Mouse (Mus musculus) MEL (cell line): ENCODE results near the gene Mindy3. TPM values are rescaled to one million over a fixed set of nuclear protein-coding genes. Genes with fewer than 3 reads are reported as not detected.

ENCODE experiments used
- DNase-seq: peaks from one replicate; pipeline ENCODE4 v3.0.0; 2011; ENCODE audit warnings: low read depth, low spot score
- H3K27ac ChIP-seq: 2 replicates; pipeline ENCODE4 v1.5.1; 2012; ENCODE audit warnings: low read depth, mild to moderate bottlenecking, control low read depth, low read length, moderate library complexity; ENCODE audit not compliant: control insufficient read depth
- H3K27me3 ChIP-seq, 2 experiments: fragments of 150-350 bp in 1 of 2; sonication (generic) in 1 of 2; 2 replicates each; pipeline ENCODE4 v1.6.1; 2012; ENCODE audit warnings: low read length in 2 of 2, mild to moderate bottlenecking in 2 of 2, improper control_type of control experiment in 1 of 2, moderate library complexity in 1 of 2; ENCODE audit not compliant: insufficient read depth in 2 of 2, control insufficient read depth in 1 of 2
- H3K36me3 ChIP-seq, 2 experiments: 2 replicates each; pipeline ENCODE4 v1.6.1; 2012 to 2014; ENCODE audit warnings: low read length in 2 of 2, improper control_type of control experiment in 1 of 2, inconsistent platforms in 1 of 2, mild to moderate bottlenecking in 1 of 2; ENCODE audit not compliant: insufficient read depth in 2 of 2, control insufficient read depth in 1 of 2
- H3K4me1 ChIP-seq, 2 experiments: fragments of 150-350 bp in 1 of 2; sonication (generic) in 1 of 2; 2 replicates each; pipeline ENCODE4 v1.6.1; 2012; ENCODE audit warnings: low read length in 2 of 2, improper control_type of control experiment in 1 of 2, mild to moderate bottlenecking in 1 of 2; ENCODE audit not compliant: insufficient read depth in 2 of 2, control insufficient read depth in 1 of 2
- H3K4me3 ChIP-seq, 2 experiments: fragments of 150-350 bp in 1 of 2; sonication (generic) in 1 of 2; 2 replicates each; pipeline ENCODE4 v1.5.1; 2012; ENCODE audit warnings: low read depth in 2 of 2, low read length in 2 of 2, mild to moderate bottlenecking in 2 of 2, moderate library complexity in 2 of 2, control low read depth in 1 of 2, improper control_type of control experiment in 1 of 2; ENCODE audit not compliant: control insufficient read depth in 1 of 2, insufficient read depth in 1 of 2
- H3K79me2 ChIP-seq: 2 replicates; pipeline ENCODE4 v1.6.1; 2012; ENCODE audit warnings: mild to moderate bottlenecking, low read length, moderate library complexity; ENCODE audit not compliant: control insufficient read depth, poor library complexity, insufficient read depth
- H3K9ac ChIP-seq: 2 replicates; pipeline ENCODE4 v1.6.1; 2012; ENCODE audit warnings: low read depth, mild to moderate bottlenecking, control low read depth, low read length, moderate library complexity; ENCODE audit not compliant: control insufficient read depth, poor library complexity, severe bottlenecking
- H3K9me3 ChIP-seq: fragments of 150-350 bp; sonication (generic); replicated peaks from 2 replicates; pipeline ENCODE4 v1.6.1; 2012; ENCODE audit warnings: mild to moderate bottlenecking, low read length, improper control_type of control experiment, moderate library complexity; ENCODE audit not compliant: insufficient read depth
- BHLHE40 ChIP-seq: IDR thresholded peaks from 2 replicates; pipeline ENCODE4 v1.6.1; 2012; ENCODE audit warnings: low read depth, mild to moderate bottlenecking, inconsistent platforms, low read length, improper control_type of control experiment, borderline replicate concordance
- CHD1 ChIP-seq: IDR thresholded peaks from 2 replicates; pipeline ENCODE4 v1.6.1; 2012; ENCODE audit warnings: low read depth, mild to moderate bottlenecking, inconsistent platforms, low read length, improper control_type of control experiment
- CHD2 ChIP-seq: IDR thresholded peaks from 2 replicates; pipeline ENCODE4 v1.6.1; 2011; ENCODE audit warnings: low read length, improper control_type of control experiment
- ELF1 ChIP-seq: IDR thresholded peaks from 2 replicates; pipeline ENCODE4 v1.6.1; 2014; ENCODE audit warnings: low read depth, mild to moderate bottlenecking, inconsistent platforms, low read length, improper control_type of control experiment, moderate library complexity
- EP300 ChIP-seq, 2 experiments: IDR thresholded peaks; 2 replicates each; pipeline ENCODE4 v1.6.1; 2011; ENCODE audit warnings: improper control_type of control experiment in 2 of 2, low read length in 2 of 2, low read depth in 1 of 2, mild to moderate bottlenecking in 1 of 2
- ETS1 ChIP-seq: IDR thresholded peaks from 2 replicates; pipeline ENCODE4 v1.6.1; 2012; ENCODE audit warnings: low read depth, mild to moderate bottlenecking, inconsistent platforms, low read length, improper control_type of control experiment, moderate library complexity
- GATA1 ChIP-seq: IDR thresholded peaks from 2 replicates; pipeline ENCODE4 v1.6.1; 2011; ENCODE audit warnings: low read depth, low read length, improper control_type of control experiment
- HCFC1 ChIP-seq: IDR thresholded peaks from 2 replicates; pipeline ENCODE4 v1.6.1; 2012; ENCODE audit warnings: low read depth, mild to moderate bottlenecking, inconsistent platforms, low read length, improper control_type of control experiment, moderate library complexity
- KAT2A ChIP-seq: conservative IDR thresholded peaks from 2 replicates; pipeline ENCODE4 v1.6.1; 2012; ENCODE audit warnings: low read depth, low read length, improper control_type of control experiment, inconsistent platforms
- MAFK ChIP-seq: IDR thresholded peaks from 2 replicates; pipeline ENCODE4 v1.6.1; 2011; ENCODE audit warnings: low read depth, mild to moderate bottlenecking, low read length, improper control_type of control experiment, borderline replicate concordance
- MAX ChIP-seq: IDR thresholded peaks from 2 replicates; pipeline ENCODE4 v1.6.1; 2011; ENCODE audit warnings: low read length, improper control_type of control experiment
- MAZ ChIP-seq: IDR thresholded peaks from 2 replicates; pipeline ENCODE4 v1.6.1; 2012; ENCODE audit warnings: low read depth, mild to moderate bottlenecking, inconsistent platforms, low read length, improper control_type of control experiment
- MXI1 ChIP-seq: IDR thresholded peaks from 2 replicates; pipeline ENCODE4 v1.6.1; 2011; ENCODE audit warnings: mild to moderate bottlenecking, low read depth, low read length, improper control_type of control experiment
- MYC ChIP-seq: IDR thresholded peaks from 2 replicates; pipeline ENCODE4 v1.6.1; 2011; ENCODE audit warnings: low read depth, mild to moderate bottlenecking, low read length, improper control_type of control experiment, moderate library complexity
- NELFE ChIP-seq: IDR thresholded peaks from 2 replicates; pipeline ENCODE4 v1.6.1; 2011; ENCODE audit warnings: low read depth, low read length, improper control_type of control experiment
- NRF1 ChIP-seq: IDR thresholded peaks from 2 replicates; pipeline ENCODE4 v1.6.1; 2014; ENCODE audit warnings: low read depth, mild to moderate bottlenecking, inconsistent platforms, low read length, improper control_type of control experiment, moderate library complexity; ENCODE audit not compliant: poor library complexity, insufficient read depth, severe bottlenecking
- POLR2AphosphoS5 ChIP-seq: IDR thresholded peaks from 2 replicates; pipeline ENCODE4 v1.6.1; 2012; ENCODE audit warnings: low read depth, borderline replicate concordance, mild to moderate bottlenecking, inconsistent platforms, low read length, moderate library complexity, mixed read lengths
- RAD21 ChIP-seq: IDR thresholded peaks from 2 replicates; pipeline ENCODE4 v1.6.1; 2011; ENCODE audit warnings: mild to moderate bottlenecking, low read depth, low read length, improper control_type of control experiment
- RCOR1 ChIP-seq: IDR thresholded peaks from 2 replicates; pipeline ENCODE4 v1.6.1; 2012; ENCODE audit warnings: low read depth, mild to moderate bottlenecking, inconsistent platforms, low read length, improper control_type of control experiment
- SIN3A ChIP-seq: IDR thresholded peaks from 2 replicates; pipeline ENCODE4 v1.6.1; 2012; ENCODE audit warnings: low read length, improper control_type of control experiment, inconsistent platforms
- SMC3 ChIP-seq: IDR thresholded peaks from 2 replicates; pipeline ENCODE4 v1.6.1; 2011; ENCODE audit warnings: low read depth, low read length, improper control_type of control experiment
- TAL1 ChIP-seq: IDR thresholded peaks from 2 replicates; pipeline ENCODE4 v1.6.1; 2012; ENCODE audit warnings: mild to moderate bottlenecking, inconsistent platforms, low read length, moderate library complexity, mixed read lengths
- TCF12 ChIP-seq: IDR thresholded peaks from 2 replicates; pipeline ENCODE4 v1.6.1; 2014; ENCODE audit warnings: low read depth, mild to moderate bottlenecking, inconsistent platforms, low read length, improper control_type of control experiment, moderate library complexity
- USF1 ChIP-seq: IDR thresholded peaks from 2 replicates; pipeline ENCODE4 v1.6.1; 2014; ENCODE audit warnings: low read depth, mild to moderate bottlenecking, inconsistent platforms, low read length, improper control_type of control experiment, moderate library complexity
- ZC3H11A ChIP-seq: IDR thresholded peaks from 2 replicates; pipeline ENCODE4 v1.6.1; 2012; ENCODE audit warnings: low read depth, mild to moderate bottlenecking, inconsistent platforms, low read length, improper control_type of control experiment
- ZKSCAN1 ChIP-seq: IDR thresholded peaks from 2 replicates; pipeline ENCODE4 v1.6.1; 2012; ENCODE audit warnings: low read depth, mild to moderate bottlenecking, inconsistent platforms, low read length, improper control_type of control experiment, moderate library complexity
- polyA plus RNA-seq, 2 experiments: library from polyadenylated mRNA; stranded (reverse) in 1 of 2; unstranded in 1 of 2; fragments of >175 nt in 1 of 2; fragments of >200 nt in 1 of 2; gene quantifications; 2 replicates each; pipeline versions ENCODE4 v1.2.1 to v1.2.4; 2012; ENCODE audit warnings: low replicate concordance in 2 of 2, low read depth in 1 of 2; ENCODE audit not compliant: insufficient read length in 2 of 2, insufficient read depth in 1 of 2, missing spikeins in 1 of 2
- total RNA-seq: library from RNA; depleted of rRNA; stranded (reverse); fragments of 300-350 nt; gene quantifications from 2 replicates; pipeline ENCODE4 v1.2.3, GENCODE M21; 2012

Mindy3 gene
- total and polyA plus RNA-seq, 3 experiments = 23.8 to 40.6 TPM; not detected in 1

- no peaks in the 10 kb centered on the region for H3K4me1 ChIP-seq
- H3K27me3 ChIP-seq = no peaks in the 10 kb centered on the region
- H3K9me3 ChIP-seq = no peaks in the 10 kb centered on the region
- H3K4me3 ChIP-seq = no peak overlapping the region
- TF ChIP-seq EP300 (IDR thresholded peaks at IDR 0.05; ENCODE audit: low read depth in 1 of 2, low read length in 2 of 2) (no peak), MAX (no peak), POLR2AphosphoS5 (no peak), MXI1 (no peak), CHD1 (no peak), NELFE (no peak), MAZ (no peak), KAT2A (no peak), MYC (no peak), HCFC1 (no peak), TAL1 (peak; percentile 20; the same call in 1 of the 2 replicates), ZC3H11A (no peak), ETS1 (0 out of 2 replicates have a peak, but pooled peaks have one; percentile 23), GATA1 (no peak), BHLHE40 (no peak), SMC3 (no peak), MAFK (no peak), TCF12 (0 out of 2 replicates have a peak, but pooled peaks have one; percentile 13), ZKSCAN1 (no peak), USF1 (no peak)
- H3K9ac ChIP-seq = no peak overlapping the region
- peak; percentile 18 for DNase-seq
- H3K27ac ChIP-seq = no peak overlapping the region
- no peaks in the 10 kb centered on the region; a peak in 1 of 4 replicates for H3K36me3 ChIP-seq
- H3K79me2 ChIP-seq = no peaks in the 10 kb centered on the region
Observed at GRCm38 (mm10) chr2:12348914-12349313, 70.4 kb downstream of the Mindy3 start.

- TF ChIP-seq SIN3A (no peak), NRF1 (no peak), USF1 (no peak), RAD21 (no peak), CHD2 (no peak), NELFE (no peak), ELF1 (no peak), EP300 (IDR thresholded peaks at IDR 0.05; ENCODE audit: low read depth in 1 of 2, low read length in 2 of 2) (no peak), MAFK (no peak), RCOR1 (no peak)
Observed at GRCm38 (mm10) chr2:12331962-12332361, 87.3 kb downstream of the Mindy3 start.

More at GRCm38 (mm10) chr2:12331962-12332361, 87.3 kb downstream of the Mindy3 start:
- no peak for DNase-seq
- H3K27ac ChIP-seq = no peak overlapping the region
- H3K27me3 ChIP-seq = no peaks in the 10 kb centered on the region
- no peaks in the 10 kb centered on the region for H3K79me2 ChIP-seq
- no peaks in the 10 kb centered on the region for H3K4me1 ChIP-seq
- no peak overlapping the region for H3K4me3 ChIP-seq
- H3K9me3 ChIP-seq = no peaks in the 10 kb centered on the region
- H3K36me3 ChIP-seq = no peaks in the 10 kb centered on the region
- H3K9ac ChIP-seq = no peak overlapping the region
